Mouse (Mus musculus): ENCODE results near the gene Nudt9.
"Not testable (repeated sequence)": the region's sequence is repeated elsewhere in the genome, so short reads cannot be mapped to it uniquely, and the experiment has no call there.

The Nudt9 gene

GRCm38 (mm10) chr5:104046256-104047199, at the start of gene Nudt9:
TSS of gene Nudt9 (plus strand) at chr5:104046306.
- DNase-seq = peak; percentile 96 to 99

- peak; percentile 51 to 71 for DNase-seq
Measured at GRCm38 (mm10) chr5:103998739-103999138, 47.4 kb upstream of the Nudt9 start.

- peak; percentile 89 to 91 for DNase-seq
Measured at GRCm38 (mm10) chr5:103999738-104000137, 46.4 kb upstream of the Nudt9 start.

- DNase-seq = no peak
Measured at GRCm38 (mm10) chr5:104002549-104003255, 43.4 kb upstream of the Nudt9 start.

GRCm38 (mm10) chr5:104003256-104003931, 42.7 kb upstream of the Nudt9 start:
- no peak for DNase-seq

GRCm38 (mm10) chr5:104003955-104004354, 42.2 kb upstream of the Nudt9 start:
- no peak for DNase-seq

- DNase-seq = no peak
Measured at GRCm38 (mm10) chr5:104006811-104007210, 39.3 kb upstream of the Nudt9 start.

GRCm38 (mm10) chr5:104007801-104008200, 38.3 kb upstream of the Nudt9 start:
- DNase-seq = no peak

- DNase-seq = no peak
Measured at GRCm38 (mm10) chr5:104009421-104009820, 36.7 kb upstream of the Nudt9 start.

GRCm38 (mm10) chr5:104010261-104010660, 35.8 kb upstream of the Nudt9 start:
- DNase-seq = no peak

GRCm38 (mm10) chr5:104011419-104011818, 34.7 kb upstream of the Nudt9 start:
- DNase-seq = no peak

- peak; percentile 83 to 84 for DNase-seq
Measured at GRCm38 (mm10) chr5:104021597-104022378, 24.3 kb upstream of the Nudt9 start, which contains the start of gene Hsd17b11. TSS of gene Hsd17b11 (minus strand) at chr5:104021919.

GRCm38 (mm10) chr5:104022558-104022957, 23.5 kb upstream of the Nudt9 start:
- no peak for DNase-seq

- DNase-seq = no peak
Measured at GRCm38 (mm10) chr5:104023289-104024020, 22.7 kb upstream of the Nudt9 start.

GRCm38 (mm10) chr5:104024193-104024592, 21.9 kb upstream of the Nudt9 start:
- not testable (repeated sequence) for DNase-seq

- no peak for DNase-seq
Measured at GRCm38 (mm10) chr5:104024762-104025161, 21.3 kb upstream of the Nudt9 start.

GRCm38 (mm10) chr5:104025245-104025854, 20.8 kb upstream of the Nudt9 start:
- DNase-seq = no peak

- no peak for DNase-seq
Measured at GRCm38 (mm10) chr5:104032434-104033097, 13.5 kb upstream of the Nudt9 start.

- DNase-seq = no peak
Measured at GRCm38 (mm10) chr5:104035066-104035465, 11.0 kb upstream of the Nudt9 start.

- no peak for DNase-seq
Measured at GRCm38 (mm10) chr5:104035824-104036223, 10.3 kb upstream of the Nudt9 start.
